Mouse (Mus musculus): ENCODE data around the gene Kdm2a.
"Not testable (repeated sequence)": the region's sequence is repeated elsewhere in the genome, so short reads cannot be mapped to it uniquely, and the experiment has no call there.

The Kdm2a gene

GRCm38 (mm10) chr19:4417183-4417582 lies 19.1 kb upstream of the Kdm2a start:
- peak; percentile 61 to 85 for DNase-seq (ENCODE audit: low spot score in 2 of 2)

GRCm38 (mm10) chr19:4414631-4415030 lies 16.5 kb upstream of the Kdm2a start:
- no peak for DNase-seq (ENCODE audit: low spot score in 2 of 2)

GRCm38 (mm10) chr19:4409062-4409461 lies 11.0 kb upstream of the Kdm2a start:
- DNase-seq (ENCODE audit: low spot score in 2 of 2), result no peak

GRCm38 (mm10) chr19:4404840-4405239 lies 6.8 kb upstream of the Kdm2a start:
- DNase-seq (ENCODE audit: low spot score in 2 of 2), result no peak

GRCm38 (mm10) chr19:4398959-4399358 lies 874 bp upstream of the Kdm2a start:
- DNase-seq (ENCODE audit: low spot score in 2 of 2), result no peak

- no peak for DNase-seq (ENCODE audit: low spot score in 2 of 2)
Observed at GRCm38 (mm10) chr19:4398630-4398948, 504 bp upstream of the Kdm2a start.

- peak; percentile 89 to 98 for DNase-seq (ENCODE audit: low spot score in 2 of 2)
Observed at GRCm38 (mm10) chr19:4396998-4397797, 887 bp downstream of the Kdm2a start.

GRCm38 (mm10) chr19:4396081-4396997 lies 1.7 kb downstream of the Kdm2a start:
- DNase-seq (ENCODE audit: low spot score in 2 of 2), result peak; percentile 63 to 73

GRCm38 (mm10) chr19:4387276-4387675 lies 10.8 kb downstream of the Kdm2a start:
- DNase-seq (ENCODE audit: low spot score in 2 of 2), result no peak

GRCm38 (mm10) chr19:4385026-4385425 lies 13.1 kb downstream of the Kdm2a start:
- no peak for DNase-seq (ENCODE audit: low spot score in 2 of 2)

- peak in 1 of 2 experiments; percentile 18 for DNase-seq (ENCODE audit: low spot score in 2 of 2)
Observed at GRCm38 (mm10) chr19:4384322-4384721, 13.8 kb downstream of the Kdm2a start.

- DNase-seq (ENCODE audit: low spot score in 2 of 2), result no peak
Observed at GRCm38 (mm10) chr19:4383306-4383705, 14.8 kb downstream of the Kdm2a start.

GRCm38 (mm10) chr19:4382303-4382702 lies 15.8 kb downstream of the Kdm2a start:
- not testable (repeated sequence) for DNase-seq (ENCODE audit: low spot score in 2 of 2)

- no peak for DNase-seq (ENCODE audit: low spot score in 2 of 2)
Observed at GRCm38 (mm10) chr19:4370656-4371055, 27.4 kb downstream of the Kdm2a start.

- no peak for DNase-seq (ENCODE audit: low spot score in 2 of 2)
Observed at GRCm38 (mm10) chr19:4370254-4370653, 27.8 kb downstream of the Kdm2a start.

- no peak for DNase-seq (ENCODE audit: low spot score in 2 of 2)
Observed at GRCm38 (mm10) chr19:4349455-4349854, 48.6 kb downstream of the Kdm2a start.

- no peak for DNase-seq (ENCODE audit: low spot score in 2 of 2)
Observed at GRCm38 (mm10) chr19:4346479-4346878, 51.6 kb downstream of the Kdm2a start.

- peak; percentile 34 to 75 for DNase-seq (ENCODE audit: low spot score in 2 of 2)
Observed at GRCm38 (mm10) chr19:4338162-4338561, 59.9 kb downstream of the Kdm2a start.

- DNase-seq (ENCODE audit: low spot score in 2 of 2), result peak; percentile 64 to 86
Observed at GRCm38 (mm10) chr19:4333791-4334190, 64.3 kb downstream of the Kdm2a start.

- DNase-seq (ENCODE audit: low spot score in 2 of 2), result peak; percentile 26 to 32
Observed at GRCm38 (mm10) chr19:4333100-4333775, 64.8 kb downstream of the Kdm2a start.

- DNase-seq (ENCODE audit: low spot score in 2 of 2), result peak; percentile 34 to 66
Observed at GRCm38 (mm10) chr19:4332653-4333052, 65.4 kb downstream of the Kdm2a start.

GRCm38 (mm10) chr19:4331273-4331672 lies 66.8 kb downstream of the Kdm2a start:
- no peak for DNase-seq (ENCODE audit: low spot score in 2 of 2)

All from spleen, postnatal 10 days (tissue).